Mouse (Mus musculus) lung, postnatal 0 days (tissue): ENCODE data around the gene Ccn6.

ENCODE experiments used
- CTCF ChIP-seq: IDR thresholded peaks from 2 replicates; pipeline ENCODE4 v1.5.1; 2016; ENCODE audit warnings: antibody characterized with exemption, mild to moderate bottlenecking
- EP300 ChIP-seq: IDR thresholded peaks from 2 replicates; pipeline ENCODE4 v1.6.1; 2016; ENCODE audit warnings: antibody characterized with exemption, mild to moderate bottlenecking, control low read depth

GRCm38 (mm10) chr10:39170181-39170580 is 6.6 kb upstream of the Ccn6 start:
- TF ChIP-seq CTCF (peak; percentile 87), EP300 (no peak)
